In the genomic region with DNA sequence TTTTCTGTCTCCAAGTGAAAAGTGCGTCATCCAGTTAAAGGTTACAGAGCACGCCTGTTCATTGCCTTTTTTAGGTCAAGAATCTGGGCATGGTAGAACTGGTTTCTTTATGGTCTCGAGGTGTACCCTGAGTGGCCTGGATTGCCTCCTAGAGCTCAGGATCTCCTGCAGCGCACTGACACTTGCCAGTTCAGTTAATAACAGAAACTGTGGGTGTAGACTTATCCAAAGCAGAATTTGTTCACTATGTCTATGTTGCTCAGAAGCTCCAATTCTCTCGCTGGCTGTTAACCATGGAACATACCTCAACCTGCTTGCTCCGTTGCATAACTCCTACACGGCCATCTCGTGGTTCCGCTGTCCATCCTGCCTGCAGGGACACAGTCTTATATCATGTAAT, we compare ENCODE assay signal across 21 mouse cellular contexts. TPM values are rescaled to one million over a fixed set of nuclear protein-coding genes. Genes with fewer than 3 reads are reported as not detected.
"Had no signal": no experiment of that assay in that cellular context is flagged by ENCODE, and none has a peak within 500 bp of the region (broad histone marks: within the 10 kb centered on the region; RNA-seq: fewer than 3 reads in every experiment).

No protein-coding gene starts in this region.

- H3K36me3 ChIP-seq: neural tube, embryonic 15.5 days; stomach, embryonic 15.5 days had no signal

- H3K27ac ChIP-seq: neural tube, embryonic 15.5 days; stomach, embryonic 15.5 days; stomach, postnatal 0 days had no signal

- H3K4me3 ChIP-seq: neural tube, embryonic 15.5 days; stomach, embryonic 15.5 days had no signal

- H3K9me3 ChIP-seq: stomach, embryonic 15.5 days had no signal

- H3K4me2 ChIP-seq: neural tube, embryonic 15.5 days; stomach, embryonic 15.5 days had no signal

- DNase-seq: retina, postnatal 1 day; right cerebral cortex, adult 18-20 months; right cerebral cortex, postnatal 14 days; right cerebral cortex, postnatal 25 days; right cerebral cortex, postnatal 4 days; spleen, adult 18-20 months; thymus, adult 18-20 months; thymus, adult 2 months; thymus, postnatal 14 days; thymus, postnatal 25 days; thymus, postnatal 36 days; thymus, postnatal 4 days had no signal

- H3K4me1 ChIP-seq: stomach, embryonic 15.5 days had no signal

- H3K27me3 ChIP-seq: neural tube, embryonic 15.5 days; stomach, embryonic 15.5 days had no signal

- H3K9ac ChIP-seq: neural tube, embryonic 15.5 days; stomach, embryonic 15.5 days had no signal

RNA-seq across cellular contexts. Expression of gene Adh6a, which starts 13.0 kb away (rescaled TPM):
- polyA plus RNA-seq: neural tube, embryonic 14.5 days; spleen, adult 2 months; stomach, embryonic 14.5 days; testis, adult 2 months had no signal

RNA-seq across cellular contexts. Expression of gene Adh6b, which starts 41.4 kb away (rescaled TPM):
- total RNA-seq: neutrophil, adult 5-6 weeks had no signal
- polyA plus RNA-seq: neural tube, embryonic 14.5 days; small intestine, adult 2 months; spleen, adult 2 months; stomach, embryonic 14.5 days had no signal
